In the genomic region with DNA sequence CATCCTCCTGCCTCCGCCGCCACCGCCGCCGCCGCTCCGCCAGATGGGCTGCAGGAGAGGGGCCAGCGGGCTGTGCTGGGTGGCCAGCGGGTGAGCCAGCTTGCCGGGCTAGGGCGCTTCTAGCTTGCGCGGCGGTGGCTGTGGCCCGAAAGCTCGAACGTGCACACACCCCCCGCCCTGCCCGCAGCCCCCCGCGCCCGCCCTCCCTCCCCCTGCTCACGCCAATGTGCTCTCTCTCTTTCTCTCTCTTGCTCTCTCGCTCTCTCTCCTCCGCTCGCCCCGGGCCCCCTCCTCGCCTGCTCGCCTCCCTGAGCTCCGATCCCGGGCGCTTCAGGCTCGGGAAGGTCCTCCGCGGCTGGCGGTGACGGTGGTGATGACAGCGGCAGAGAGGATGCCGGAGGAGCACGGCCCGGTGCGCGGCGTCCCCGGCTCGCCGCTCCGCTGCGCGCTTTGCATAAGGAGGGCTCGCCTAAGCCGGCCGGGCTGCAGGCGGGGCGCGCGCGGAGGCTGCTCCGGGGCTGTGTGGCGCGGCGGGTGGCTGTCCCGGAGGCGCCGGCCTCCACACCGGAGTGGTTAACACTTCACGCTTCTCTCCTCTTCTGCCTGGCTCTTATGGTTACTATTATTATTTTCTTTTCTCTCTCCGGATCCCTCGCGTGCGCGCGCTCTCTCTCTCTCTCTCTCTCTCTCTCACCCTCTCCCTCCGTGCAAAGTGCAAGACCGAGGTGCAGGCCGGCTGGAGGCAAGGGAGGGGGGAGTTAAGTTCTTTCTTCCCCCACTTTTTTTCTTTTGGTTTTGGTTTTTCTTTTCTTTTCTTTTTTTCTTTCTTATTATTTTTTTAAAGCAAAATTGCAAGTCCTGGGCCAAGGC, we compare ENCODE assay signal across 8 mouse cellular contexts. TPM values are rescaled to one million over a fixed set of nuclear protein-coding genes. Genes with fewer than 3 reads are reported as not detected.
A peak's percentile ranks its signal among the peaks of the same experiment; 100 is the strongest.
DNase-seq lines count a peak whose midpoint lies in the region; ATAC-seq and TF ChIP-seq lines count a peak whose summit lies in the region.

No protein-coding gene starts in this region.

- H3K4me3 ChIP-seq in forebrain, embryonic 16.5 days (replicated peaks; ENCODE audit: low read length): peak overlapping the region; percentile 57
- peak overlapping the region; percentile 69 for H3K4me3 ChIP-seq in neural tube, embryonic 13.5 days
- peak overlapping the region; percentile 78 for H3K4me3 ChIP-seq in testis, adult 2 months (ENCODE audit: control insufficient read depth, low read depth, low read length)

- peak; percentile 43 for ATAC-seq in CD4-positive, CD25-positive, alpha-beta regulatory T cell, adult 4 months
- ATAC-seq in forebrain, embryonic 16.5 days: peak; percentile 83
- ATAC-seq in neural tube, embryonic 13.5 days (ENCODE audit: low read depth): peak; percentile 81

- intact Hi-C loops in heart, postnatal 25 days (cut with DNase I): loop anchor here (2.0 to 5.0 kb wide), 3 partner anchors 302 to 1255 kb away; no protein-coding TSS in a partner anchor

- no peaks in the 10 kb centered on the region for H3K36me3 ChIP-seq in forebrain, embryonic 16.5 days (ENCODE audit: control insufficient read depth, insufficient read depth)
- no peaks in the 10 kb centered on the region for H3K36me3 ChIP-seq in neural tube, embryonic 13.5 days
- H3K36me3 ChIP-seq in testis, adult 2 months (ENCODE audit: control insufficient read depth, insufficient read depth, low read length): no peaks in the 10 kb centered on the region

- H3K9me3 ChIP-seq in forebrain, embryonic 16.5 days (ENCODE audit: control insufficient read depth, low read length): no peaks in the 10 kb centered on the region
- no peaks in the 10 kb centered on the region for H3K9me3 ChIP-seq in neural tube, embryonic 13.5 days

- under 1% methylated on average over 17 of the region's 76 CpGs for whole genome bisulfite sequencing in forebrain, embryonic 16.5 days
- under 1% methylated on average over 65 of the region's 76 CpGs for WGBS in large intestine, adult 2 months
- WGBS in neural tube, embryonic 13.5 days: under 1% methylated on average over 57 of the region's 76 CpGs

- H3K27ac ChIP-seq in forebrain, embryonic 16.5 days (ENCODE audit: low read length): peak overlapping the region; percentile 81
- H3K27ac ChIP-seq in neural tube, embryonic 13.5 days (replicated peaks): peak overlapping the region; percentile 96
- H3K27ac ChIP-seq in testis, adult 2 months (ENCODE audit: control insufficient read depth, insufficient read depth, low read depth, low read length): peak overlapping the region; percentile 49

- TF ChIP-seq POLR2A in testis, adult 2 months (IDR thresholded peaks at IDR 0.05; ENCODE audit: control insufficient read depth, low read depth, low read length): no peak

- H3K4me1 ChIP-seq in forebrain, embryonic 16.5 days (replicated peaks; ENCODE audit: control insufficient read depth, insufficient read depth, low read length): peaks cover 34% of the 10 kb centered on the region
- peaks cover 54% of the 10 kb centered on the region for H3K4me1 ChIP-seq in neural tube, embryonic 13.5 days (replicated peaks)
- H3K4me1 ChIP-seq in testis, adult 2 months (ENCODE audit: control insufficient read depth, insufficient read depth, low read length): peaks cover 9% of the 10 kb centered on the region

- peak overlapping the region; percentile 83 for H3K4me2 ChIP-seq in forebrain, embryonic 16.5 days (ENCODE audit: low read length)
- H3K4me2 ChIP-seq in neural tube, embryonic 13.5 days: peak overlapping the region; percentile 76

- no peak for TF ChIP-seq CTCF in testis, adult 2 months (IDR thresholded peaks at IDR 0.05; ENCODE audit: control insufficient read depth, insufficient read depth, insufficient replicate concordance, low read depth, low read length)

- peaks cover 23% of the 10 kb centered on the region for H3K27me3 ChIP-seq in forebrain, embryonic 16.5 days (replicated peaks; ENCODE audit: control insufficient read depth, insufficient read depth, low read length)
- peaks cover 12% of the 10 kb centered on the region for H3K27me3 ChIP-seq in neural tube, embryonic 13.5 days
- no peaks in the 10 kb centered on the region; the same call in 1 of the 2 replicates for H3K27me3 ChIP-seq in testis, adult 2 months (ENCODE audit: control insufficient read depth, insufficient read depth, low read length)

- DNase-seq in cerebellum, adult 11 months: peak; percentile 66
- peak; percentile 40 for DNase-seq in heart, postnatal 25 days (ENCODE audit: low spot score)
- peak; percentile 14 for DNase-seq in large intestine, adult 2 months (ENCODE audit: low read depth, low spot score)
- DNase-seq in lung, adult 18-20 months: peak; percentile 49 to 60

- H3K9ac ChIP-seq in forebrain, embryonic 16.5 days (replicated peaks; ENCODE audit: low read depth, low read length): peak overlapping the region; percentile 61
- peak overlapping the region; percentile 87 for H3K9ac ChIP-seq in neural tube, embryonic 13.5 days

RNA-seq across cellular contexts. Expression of a gene that starts 0.5 kb away (rescaled TPM):
- 10 to 100 TPM; 71.6 to 83.8 TPM for polyA plus RNA-seq in CD4-positive, CD25-positive, alpha-beta regulatory T cell, adult 4 months (2017; shearing (Covaris generic))
- polyA plus RNA-seq in forebrain, embryonic 16.5 days (2015; fragmentation: Nextera tagmentation; extraction: Ambion mirVana): 4.3 and 6.4 TPM in 2 replicates
- 1 to 10 TPM; 7.9 to 8.3 TPM for total RNA-seq in heart, postnatal 25 days (2021)
- polyA plus RNA-seq in large intestine, adult 2 months (2012; rRNA removed): 18.9 and 42.6 TPM in 2 replicates
- 11.5 and 12.1 TPM in 2 replicates for polyA plus RNA-seq in neural tube, embryonic 13.5 days (2015; fragmentation: Nextera tagmentation; extraction: Ambion mirVana)
- polyA plus RNA-seq in testis, adult 2 months (2012; rRNA removed): 1.0 and 1.1 TPM in 2 replicates

Comparison
In these comparisons a context has a peak if more than half of its experiments do, and no peak if none do; other contexts are left out.
1. Peak in every context shown above with its lines: DNase-seq, ATAC-seq, H3K4me3 ChIP-seq and H3K27ac ChIP-seq.
2. DNase-seq: peak in every context shown above with its lines; median percentile 66 in cerebellum, adult 11 months; 54 in lung, adult 18-20 months; 40 in heart, postnatal 25 days; 14 in large intestine, adult 2 months.